In the genomic region with DNA sequence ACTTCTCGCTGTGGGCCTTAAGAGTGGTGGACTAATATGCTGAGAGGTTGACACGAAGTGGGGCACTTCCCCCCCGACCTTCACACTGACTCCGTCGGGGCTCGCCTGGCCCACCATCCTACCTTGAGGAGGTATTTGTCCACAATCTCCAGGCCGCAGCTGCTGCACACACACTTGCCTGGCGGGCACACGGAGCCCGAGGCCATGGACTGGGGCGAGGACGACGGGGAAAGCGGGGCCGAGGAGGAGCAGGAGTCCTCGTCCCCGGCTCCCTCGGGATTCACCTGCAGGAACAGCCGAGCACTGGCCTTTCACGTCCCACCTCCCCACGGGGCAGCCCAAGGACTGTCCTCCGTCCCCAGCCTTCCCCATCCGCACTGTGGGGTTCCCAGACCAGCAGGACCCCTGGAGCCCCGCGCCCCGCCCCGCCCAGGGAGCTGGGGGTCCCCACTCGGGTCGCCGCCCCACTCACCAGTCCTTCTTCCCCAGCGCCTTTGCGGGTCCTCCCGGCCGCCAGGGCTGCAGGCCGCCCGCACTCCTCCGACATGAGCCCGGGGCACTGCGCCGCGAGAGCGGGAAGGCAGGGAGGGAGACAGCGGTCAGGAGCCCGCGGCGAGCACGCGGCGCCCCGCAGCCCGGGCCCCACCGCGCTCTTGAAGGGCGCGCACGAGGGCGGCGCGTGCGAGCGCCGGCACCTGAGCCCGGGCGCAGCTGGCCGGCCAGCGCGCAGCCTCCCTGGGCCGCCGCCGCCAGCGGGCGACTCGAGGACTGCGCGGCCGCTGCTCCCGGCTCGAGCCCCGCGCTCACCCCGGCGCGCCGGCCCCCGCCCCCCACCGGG, we compare ENCODE assay signal across 8 mouse cellular contexts. TPM values are rescaled to one million over a fixed set of nuclear protein-coding genes. Genes with fewer than 3 reads are reported as not detected.
A peak's percentile ranks its signal among the peaks of the same experiment; 100 is the strongest.
DNase-seq lines count a peak whose midpoint lies in the region; ATAC-seq lines count a peak whose summit lies in the region.

No protein-coding gene starts in this region.

- no peak overlapping the region for H3K27ac ChIP-seq in limb, embryonic 11.5 days (replicated peaks; ENCODE audit: low read depth, low read length)

- H3K36me3 ChIP-seq in limb, embryonic 11.5 days (ENCODE audit: control insufficient read depth, insufficient read depth, low read length): no peaks in the 10 kb centered on the region

- DNase-seq in right cerebral cortex, postnatal 4 days: peak; percentile 17
- no peak for DNase-seq in right cerebral cortex, adult 2 months (ENCODE audit: low spot score in 2 of 2)
- DNase-seq in forelimb bud, embryonic 11.5 days (ENCODE audit: low read depth, low spot score): peak; percentile 44
- DNase-seq in limb, embryonic 11.5 days (ENCODE audit: low spot score): peak; percentile 69
- DNase-seq in retina, postnatal 1 day: peak; percentile 76
- DNase-seq in left cerebral cortex, postnatal 25 days (ENCODE audit: low spot score in 2 of 2): no peak
- DNase-seq in right cerebral cortex, postnatal 36 days (ENCODE audit: low spot score in 2 of 2): no peak

- no peak overlapping the region for H3K9ac ChIP-seq in limb, embryonic 11.5 days (ENCODE audit: low read length)

- H3K4me1 ChIP-seq in limb, embryonic 11.5 days (ENCODE audit: control insufficient read depth, insufficient read depth, low read length): peaks cover 8% of the 10 kb centered on the region; the same call in 1 of the 2 replicates

- 2% methylated on average over 74 of the region's 86 CpGs for WGBS in limb, embryonic 11.5 days

- H3K4me3 ChIP-seq in limb, embryonic 11.5 days (ENCODE audit: low read depth, low read length): peak overlapping the region; percentile 34

- H3K4me2 ChIP-seq in limb, embryonic 11.5 days (ENCODE audit: low read depth, severe bottlenecking): peak overlapping the region; percentile 64

- peaks cover 59% of the 10 kb centered on the region for H3K27me3 ChIP-seq in limb, embryonic 11.5 days (ENCODE audit: control insufficient read depth, insufficient read depth, low read length)

- ATAC-seq in limb, embryonic 11.5 days (ENCODE audit: insufficient number of reproducible peaks, low FRiP score, low TSS enrichment, low read depth): peak; percentile 58; the same call in 1 of the 2 replicates
- no peak for ATAC-seq in cerebellum, adult (ENCODE audit: insufficient number of reproducible peaks, low FRiP score, low TSS enrichment)

- H3K9me3 ChIP-seq in limb, embryonic 11.5 days (ENCODE audit: control insufficient read depth, low read length): no peaks in the 10 kb centered on the region

- intact Hi-C loops in left cerebral cortex, postnatal 25 days (cut with DNase I): loop anchor here (1.0 to 5.0 kb wide), 2 partner anchors 61 to 244 kb away; no protein-coding TSS in a partner anchor

RNA-seq across cellular contexts. Expression of a gene that starts 2.4 kb away (rescaled TPM):
- polyA plus RNA-seq in limb, embryonic 11.5 days (2014; fragmentation: Nextera tagmentation; extraction: Ambion mirVana): 0.21 and 0.28 TPM in 2 replicates
- 1 to 10 TPM; 1.2 to 3.9 TPM for total RNA-seq in left cerebral cortex, postnatal 25 days (2021)

Comparison
In these comparisons a context has a peak if more than half of its experiments do, and no peak if none do; other contexts are left out.
1. DNase-seq: peak in right cerebral cortex, postnatal 4 days (single experiment), forelimb bud, embryonic 11.5 days (single experiment), limb, embryonic 11.5 days (single experiment) and retina, postnatal 1 day (single experiment); none in right cerebral cortex, adult 2 months (0 of 2), left cerebral cortex, postnatal 25 days (0 of 2) and right cerebral cortex, postnatal 36 days (0 of 2).